Mouse (Mus musculus) embryonic fibroblast, embryonic 13.5 days (primary cell): Measurements from ENCODE around the gene Hk3. TPM values are rescaled to one million over a fixed set of nuclear protein-coding genes. Genes with fewer than 3 reads are reported as not detected.

ENCODE experiments used
- H3K27ac ChIP-seq: 2 replicates; pipeline ENCODE4 v1.5.1; 2012; ENCODE audit warnings: low read length, control low read depth, inconsistent platforms; ENCODE audit not compliant: insufficient read depth
- H3K4me1 ChIP-seq: 2 replicates; pipeline ENCODE4 v1.6.1; 2011; ENCODE audit warnings: low read length; ENCODE audit not compliant: control insufficient read depth, insufficient read depth
- H3K4me3 ChIP-seq: 2 replicates; pipeline ENCODE4 v1.5.1; 2011; ENCODE audit warnings: mild to moderate bottlenecking, control low read depth, low read length; ENCODE audit not compliant: insufficient read depth
- CTCF ChIP-seq: IDR thresholded peaks from 2 replicates; pipeline ENCODE4 v1.5.1; 2011; ENCODE audit warnings: mild to moderate bottlenecking, control low read depth, low read length, moderate library complexity, borderline replicate concordance; ENCODE audit not compliant: insufficient read depth
- POLR2A ChIP-seq: IDR thresholded peaks from 2 replicates; pipeline ENCODE4 v1.6.1; 2011; ENCODE audit warnings: low read depth, mild to moderate bottlenecking, control low read depth, low read length, moderate library complexity
- polyA plus RNA-seq: library from polyadenylated mRNA; stranded (reverse); fragments of >200 nt; gene quantifications from 2 replicates; pipeline ENCODE4 v1.2.4, GENCODE M21; 2011; ENCODE audit warnings: low read depth; ENCODE audit not compliant: missing spikeins, insufficient read length

Gene Hk3
- 0.47 TPM in 1 of 2 replicates, not detected in the other for polyA plus RNA-seq

DNA sequence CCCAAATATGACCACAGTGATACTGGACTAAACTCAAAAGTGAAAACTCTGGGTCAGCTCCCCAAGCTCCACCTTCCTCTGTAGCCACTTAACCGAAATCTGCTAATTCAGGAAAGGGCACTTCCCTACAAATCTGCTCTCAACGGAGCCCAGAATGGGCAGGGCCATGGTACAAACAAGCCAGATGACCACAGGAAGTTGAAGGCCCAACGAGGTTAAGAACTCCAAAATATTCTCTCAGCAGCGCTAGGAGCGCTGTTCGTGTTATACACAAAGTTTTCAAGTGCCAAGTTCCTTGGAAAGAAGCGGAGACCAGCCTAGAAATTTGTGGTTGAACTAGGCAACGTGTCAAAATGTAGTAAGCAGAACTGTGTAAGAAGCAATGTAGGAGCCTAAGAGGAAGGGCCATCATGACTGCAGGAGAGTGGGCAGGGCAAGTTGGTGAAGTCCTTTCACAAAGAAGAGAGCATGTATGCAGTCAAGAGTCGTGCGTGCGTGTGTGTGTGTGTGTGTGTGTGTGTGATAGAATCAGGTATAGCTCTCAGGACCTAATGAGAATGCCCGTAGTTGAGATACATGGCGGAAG is at the start of gene Hk3:
Gene Hk3, minus strand, starts transcription at position 192 of the 586 bp plus-strand sequence.
- Histone ChIP-seq H3K4me3 (no peak within 1 kb of the TSS), H3K4me1 (no peaks in the 10 kb centered on the region), H3K27ac (no peak within 1 kb of the TSS)
- TF ChIP-seq CTCF (no peak), POLR2A (no peak)

GRCm38 (mm10) chr13:55069719-55070118 is 48.5 kb upstream of the Hk3 start:
- Histone ChIP-seq H3K4me1 (no peaks in the 10 kb centered on the region), H3K4me3 (no peak overlapping the region), H3K27ac (no peak overlapping the region)
- TF ChIP-seq POLR2A (no peak), CTCF (no peak)

DNA sequence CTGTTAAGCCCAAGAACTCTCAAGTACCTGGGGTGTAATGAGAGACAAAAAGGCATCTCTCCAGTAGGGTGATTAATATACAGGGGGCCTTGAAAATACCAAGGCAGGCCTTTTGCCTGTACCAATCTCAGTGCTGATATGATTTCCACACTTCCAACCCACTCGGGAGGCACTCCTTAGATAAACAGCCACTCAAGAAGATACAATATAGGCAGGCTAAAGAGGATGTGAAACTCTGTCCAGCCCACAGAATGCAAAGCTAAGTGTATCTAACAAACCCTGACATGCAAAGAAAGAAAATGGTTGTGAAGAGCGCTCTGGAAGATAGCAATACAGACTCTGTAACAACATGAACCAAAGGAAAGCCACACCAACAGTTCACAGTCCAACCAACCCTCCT is 42.1 kb upstream of the Hk3 start:
- H3K4me1 ChIP-seq, result no peaks in the 10 kb centered on the region
- TF ChIP-seq POLR2A, result no peak
- TF ChIP-seq CTCF, result no peak
- H3K4me3 ChIP-seq, result no peak overlapping the region
- no peak overlapping the region for H3K27ac ChIP-seq

DNA sequence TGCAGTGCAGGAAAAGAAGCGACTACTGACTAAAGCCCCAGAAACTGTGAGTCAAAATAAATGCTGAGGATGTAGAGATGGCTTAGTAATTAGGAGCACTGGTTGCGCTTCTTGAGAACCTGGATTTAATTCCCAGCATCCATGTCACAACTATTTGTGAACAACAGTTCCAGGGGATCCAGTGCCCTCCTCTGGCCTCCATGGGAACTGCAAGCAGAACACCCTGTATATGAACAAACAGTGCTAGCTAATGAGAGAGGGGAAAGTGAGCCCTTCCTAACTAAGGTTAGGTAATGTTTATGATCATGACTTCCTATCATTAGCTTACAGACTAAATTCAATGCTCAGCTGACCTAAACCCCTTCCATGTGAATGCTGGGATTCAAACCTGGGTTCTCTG is 36.9 kb upstream of the Hk3 start:
- Histone ChIP-seq H3K4me3 (no peak overlapping the region), H3K4me1 (no peaks in the 10 kb centered on the region), H3K27ac (no peak overlapping the region)
- TF ChIP-seq POLR2A (no peak), CTCF (no peak)

- H3K4me3 ChIP-seq, result no peak overlapping the region
- no peak for TF ChIP-seq POLR2A
- no peak for TF ChIP-seq CTCF
- H3K4me1 ChIP-seq, result no peaks in the 10 kb centered on the region
- H3K27ac ChIP-seq, result no peak overlapping the region
These were observed 26.5 kb upstream of the Hk3 start for GRCm38 (mm10) chr13:55047706-55048105.

- no peaks in the 10 kb centered on the region for H3K4me1 ChIP-seq
- TF ChIP-seq POLR2A, result no peak
- TF ChIP-seq CTCF, result no peak
- no peak overlapping the region for H3K27ac ChIP-seq
- H3K4me3 ChIP-seq, result no peak overlapping the region
These were observed 18.8 kb upstream of the Hk3 start for GRCm38 (mm10) chr13:55040016-55040415.

- Histone ChIP-seq H3K4me1 (no peaks in the 10 kb centered on the region), H3K27ac (no peak overlapping the region), H3K4me3 (no peak overlapping the region)
- TF ChIP-seq POLR2A (no peak), CTCF (no peak)
These were observed 3.0 kb upstream of the Hk3 start for GRCm38 (mm10) chr13:55024215-55024614.

DNA sequence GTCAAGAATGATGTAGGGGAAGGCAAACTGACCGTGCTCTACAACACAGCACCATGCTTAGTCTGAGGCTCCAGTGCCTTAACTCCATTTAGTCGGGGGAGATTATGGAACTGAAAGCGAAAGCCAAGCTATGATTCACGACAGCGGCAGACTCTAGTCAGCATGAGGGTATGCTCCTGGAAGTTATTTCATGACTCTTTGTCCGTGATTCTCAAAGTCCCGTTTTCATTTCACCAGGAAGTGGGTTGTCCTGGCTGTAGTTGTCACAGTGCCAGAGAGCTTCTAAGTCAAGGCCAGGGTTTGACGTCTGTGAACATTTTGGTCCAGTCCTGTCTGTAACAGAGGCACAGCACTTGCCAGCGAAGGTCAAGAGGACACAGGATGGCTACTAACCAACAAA is 1.5 kb upstream of the Hk3 start:
- Histone ChIP-seq H3K4me1 (no peaks in the 10 kb centered on the region), H3K27ac (no peak overlapping the region), H3K4me3 (no peak overlapping the region)
- TF ChIP-seq CTCF, result no peak
- TF ChIP-seq POLR2A, result no peak

DNA sequence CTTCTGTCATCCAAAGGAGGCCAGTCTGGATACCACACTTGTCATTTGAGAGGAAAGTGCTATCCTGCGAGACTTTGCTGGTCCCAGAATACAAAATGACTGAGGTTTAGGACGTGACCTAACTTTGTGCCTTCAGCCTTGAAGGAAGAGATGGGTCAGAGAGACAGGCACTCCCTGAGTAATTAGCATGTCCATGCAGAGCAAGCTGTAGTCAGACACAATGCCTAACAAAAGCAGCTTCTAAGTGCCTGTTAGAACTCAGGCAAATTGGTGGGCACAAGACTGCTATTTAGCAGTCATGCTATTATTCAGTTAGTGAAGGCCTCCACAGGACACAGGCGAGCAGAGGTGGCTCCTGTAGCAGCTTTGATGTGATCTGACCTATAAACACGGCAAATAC is 1.1 kb upstream of the Hk3 start:
- TF ChIP-seq POLR2A (no peak), CTCF (no peak)
- H3K4me1 ChIP-seq, result no peaks in the 10 kb centered on the region
- no peak overlapping the region for H3K27ac ChIP-seq
- H3K4me3 ChIP-seq, result no peak overlapping the region

GRCm38 (mm10) chr13:55020051-55020450 is 1.1 kb downstream of the Hk3 start:
- Histone ChIP-seq H3K27ac (no peak overlapping the region), H3K4me3 (no peak overlapping the region), H3K4me1 (no peaks in the 10 kb centered on the region)
- TF ChIP-seq CTCF, result no peak
- TF ChIP-seq POLR2A, result no peak

DNA sequence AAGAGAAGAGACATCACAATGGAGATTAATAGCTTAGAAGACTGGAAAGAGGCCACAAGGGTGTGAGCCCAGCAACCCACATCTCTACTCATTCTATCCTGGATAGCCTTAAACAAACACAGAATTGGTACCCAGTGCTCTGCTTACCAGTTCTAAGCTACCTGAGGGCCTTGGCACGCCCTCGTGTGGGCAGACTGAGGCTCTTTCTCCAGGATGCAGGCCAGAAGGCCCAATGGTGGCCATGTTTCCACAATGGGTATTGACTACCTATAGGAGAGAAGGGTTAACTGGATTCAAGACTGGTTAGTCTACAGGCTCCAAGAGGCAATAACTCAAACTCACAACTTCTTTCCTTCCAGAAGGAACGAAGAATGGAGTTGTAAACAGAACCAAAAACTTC is 2.0 kb downstream of the Hk3 start:
- Histone ChIP-seq H3K4me1 (no peaks in the 10 kb centered on the region), H3K4me3 (no peak overlapping the region), H3K27ac (no peak overlapping the region)
- TF ChIP-seq POLR2A (no peak), CTCF (no peak)

- Histone ChIP-seq H3K27ac (no peak overlapping the region), H3K4me1 (no peaks in the 10 kb centered on the region), H3K4me3 (no peak overlapping the region)
- TF ChIP-seq CTCF, result no peak
- no peak for TF ChIP-seq POLR2A
These were observed 2.5 kb downstream of the Hk3 start for GRCm38 (mm10) chr13:55018700-55019099.
